Mouse (Mus musculus) monocyte, adult 5-6 weeks (primary cell): Measurements from ENCODE around the gene Aste1. TPM values are rescaled to one million over a fixed set of nuclear protein-coding genes. Genes with fewer than 3 reads are reported as not detected.

Experiments used
- total RNA-seq: library from RNA; stranded (forward); fragments of 200-1000, 200-491, 200-594 nt; gene quantifications from 3 replicates; pipeline ENCODE4 v1.2.3, GENCODE M21; 2017

Gene Aste1
- total RNA-seq, 1 experiment from 2014 or later = 7.1 TPM

Other genes starting within 250 kb of the Aste1 start
- gene Nek11, start 132 bp downstream of the Aste1 start, total RNA-seq = not detected in 3 replicates
- 204 to 219 TPM (median 205 TPM) in 3 replicates for gene Atp2c1, start 131.9 kb downstream of the Aste1 start, total RNA-seq
- gene Pik3r4, start 247.6 kb downstream of the Aste1 start, total RNA-seq = 15.8 to 40.1 TPM (median 31.0 TPM) in 3 replicates